Mouse (Mus musculus): ENCODE measurements around the gene Nhlrc2.

- TF ChIP-seq CTCF (IDR thresholded peaks at IDR 0.05 in 2 of 3, conservative IDR thresholded peaks at IDR 0.05 in 1 of 3; ENCODE audit: control insufficient read depth in 1 of 3, insufficient read depth in 1 of 3, low read depth in 2 of 3, low read length in 3 of 3, poor library complexity in 1 of 3, severe bottlenecking in 1 of 3) (no peak), JUND (IDR thresholded peaks at IDR 0.05; ENCODE audit: low read depth, low read length) (no peak), EP300 (IDR thresholded peaks at IDR 0.05; ENCODE audit: low read depth in 1 of 2, low read length in 2 of 2) (no peak), UBTF (IDR thresholded peaks at IDR 0.05; ENCODE audit: borderline replicate concordance, insufficient read depth, low read depth, low read length) (no peak), MYB (IDR thresholded peaks at IDR 0.05; ENCODE audit: low read depth, low read length) (no peak), MEF2A (IDR thresholded peaks at IDR 0.05; ENCODE audit: extremely low read depth, insufficient replicate concordance, low read depth, low read length, poor library complexity, severe bottlenecking) (no peak), MYC (IDR thresholded peaks at IDR 0.05; ENCODE audit: low read depth, low read length) (no peak), SMC3 (IDR thresholded peaks at IDR 0.05; ENCODE audit: low read depth, low read length) (no peak), POLR2A (IDR thresholded peaks at IDR 0.05; ENCODE audit: control insufficient read depth in 1 of 2, insufficient read depth in 1 of 2, low read depth in 1 of 2, low read length in 2 of 2, poor library complexity in 1 of 2) (no peak), USF1 (IDR thresholded peaks at IDR 0.05; ENCODE audit: low read depth, low read length) (no peak)
These were observed 60.9 kb downstream of the Nhlrc2 start for GRCm38 (mm10) chr19:56608946-56609345.
